Mouse (Mus musculus): ENCODE results near the gene Mrtfb. TPM values are rescaled to one million over a fixed set of nuclear protein-coding genes. Genes with fewer than 3 reads are reported as not detected.

Gene Mrtfb
- polyA plus RNA-seq, 1 experiment from 2014 or later = 22.6 TPM

DNA sequence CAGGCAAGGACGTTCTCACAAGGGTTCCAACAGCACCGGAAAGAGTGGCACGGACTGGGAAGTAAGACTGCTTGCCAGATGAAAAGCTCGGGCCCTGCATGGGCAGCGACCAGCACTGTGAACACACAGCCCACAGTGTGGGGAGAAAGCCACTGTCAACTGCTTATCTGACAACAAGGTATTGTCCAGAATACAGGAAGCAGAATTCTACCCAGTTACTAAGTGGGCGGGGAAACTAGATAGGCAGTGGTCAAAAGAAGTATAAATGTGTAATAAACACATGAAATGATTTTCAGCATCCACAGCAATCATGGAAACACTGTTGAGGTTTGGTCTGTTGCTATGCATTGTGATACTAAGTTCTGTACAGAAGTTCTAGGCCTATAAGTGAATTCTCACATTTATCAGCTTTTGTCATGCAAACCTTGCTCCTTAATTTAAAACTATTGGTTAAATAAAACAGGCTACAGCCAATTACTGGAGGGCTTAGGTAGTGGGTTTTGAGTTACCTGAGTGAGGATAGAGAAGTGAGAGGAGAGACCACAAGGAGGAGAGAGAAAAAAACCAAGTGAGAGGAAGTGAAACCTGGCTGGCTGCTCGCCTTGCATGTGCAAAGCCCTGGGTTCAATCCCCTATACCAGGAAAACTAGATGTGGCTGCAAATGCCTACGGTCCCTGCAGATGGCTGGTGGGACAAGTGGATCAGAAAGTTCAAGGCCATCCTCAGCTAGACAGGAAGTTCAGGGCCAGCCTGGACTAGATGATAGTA, 167.5 kb downstream of the Mrtfb start:
- Histone ChIP-seq H3K27me3 (ENCODE audit: control insufficient read depth, insufficient read depth, low read length) (no peaks in the 10 kb centered on the region), H3K4me1 (ENCODE audit: control insufficient read depth, insufficient read depth, low read length) (no peaks in the 10 kb centered on the region), H3K9me3 (ENCODE audit: control insufficient read depth, low read length) (no peaks in the 10 kb centered on the region), H3K36me3 (ENCODE audit: control insufficient read depth, insufficient read depth, low read length) (no peaks in the 10 kb centered on the region), H3K27ac (ENCODE audit: low read depth, low read length) (no peak overlapping the region), H3K9ac (ENCODE audit: low read length) (no peak overlapping the region), H3K4me3 (ENCODE audit: low read depth, low read length) (no peak overlapping the region), H3K4me2 (ENCODE audit: low read depth) (no peak overlapping the region)
- DNase-seq (ENCODE audit: low spot score) = no peak
- no peak for ATAC-seq (ENCODE audit: insufficient read depth, low FRiP score, low TSS enrichment)
- WGBS = 94% methylated on average over 8 of the region's 8 CpGs

DNA sequence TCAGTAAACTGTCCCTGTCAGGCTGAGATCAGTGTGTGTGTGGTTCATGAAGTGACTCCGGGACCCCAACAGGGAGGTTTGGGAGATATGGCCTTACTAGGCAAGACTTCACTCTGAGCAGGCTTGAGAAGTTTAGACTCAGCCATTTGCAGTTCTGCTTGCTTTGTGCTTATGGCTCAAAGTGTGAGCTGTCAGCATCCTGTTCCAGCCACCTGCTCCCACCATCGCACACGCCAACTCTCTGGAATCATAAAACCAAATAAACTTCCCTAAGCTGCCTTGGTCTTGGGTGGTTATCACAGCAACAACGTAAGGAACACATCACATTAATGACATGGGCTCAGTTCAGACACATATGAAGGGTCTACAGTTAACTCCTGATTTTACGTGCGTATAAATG, 169.5 kb downstream of the Mrtfb start:
- no peak overlapping the region for H3K4me3 ChIP-seq (ENCODE audit: low read depth, low read length)
- H3K9ac ChIP-seq (ENCODE audit: low read length) = no peak overlapping the region
- WGBS = 93% methylated on average over 6 of the region's 6 CpGs
- no peak for DNase-seq (ENCODE audit: low spot score)
- no peak overlapping the region for H3K4me2 ChIP-seq (ENCODE audit: low read depth)
- H3K27me3 ChIP-seq (ENCODE audit: control insufficient read depth, insufficient read depth, low read length) = no peaks in the 10 kb centered on the region
- no peaks in the 10 kb centered on the region for H3K36me3 ChIP-seq (ENCODE audit: control insufficient read depth, insufficient read depth, low read length)
- no peaks in the 10 kb centered on the region for H3K4me1 ChIP-seq (ENCODE audit: control insufficient read depth, insufficient read depth, low read length)
- ATAC-seq (ENCODE audit: insufficient read depth, low FRiP score, low TSS enrichment) = no peak
- H3K9me3 ChIP-seq (ENCODE audit: control insufficient read depth, low read length) = no peaks in the 10 kb centered on the region
- no peak overlapping the region for H3K27ac ChIP-seq (ENCODE audit: low read depth, low read length)

DNA sequence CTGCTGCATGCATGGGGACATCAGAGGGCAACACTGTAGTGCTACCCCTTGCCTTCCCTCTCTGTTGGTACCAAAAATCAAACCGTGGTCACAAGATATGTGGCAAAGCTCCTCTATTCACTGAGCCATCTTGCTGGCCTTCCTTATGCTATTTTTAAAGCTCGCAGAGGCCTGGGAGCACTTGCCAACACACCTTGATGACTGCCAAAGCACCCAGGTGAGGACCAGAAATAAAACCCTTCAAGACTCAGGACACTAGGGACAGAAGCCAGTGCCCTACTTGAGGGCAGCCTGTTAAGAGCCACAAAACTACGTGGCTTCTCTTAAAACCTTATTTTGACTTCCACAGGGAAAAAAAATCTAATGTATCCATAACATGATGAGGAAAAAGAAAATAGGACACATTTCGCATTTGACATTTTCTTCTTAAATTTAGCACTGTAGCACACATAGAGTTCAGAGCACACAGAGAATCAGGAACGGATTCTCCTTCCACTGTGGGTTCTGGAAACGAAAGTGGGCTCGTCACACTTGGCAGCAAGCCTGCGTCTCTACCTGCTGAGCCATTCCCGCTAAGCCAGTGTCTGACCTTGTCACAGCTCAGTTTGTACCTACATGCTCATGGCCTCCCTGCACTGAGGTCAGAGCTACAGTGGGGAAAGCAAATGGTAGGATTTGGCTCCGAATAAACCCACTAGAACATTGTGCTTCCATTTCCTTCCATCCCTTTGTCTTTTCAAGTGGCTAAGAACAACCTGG, 170.7 kb downstream of the Mrtfb start:
- Histone ChIP-seq H3K27ac (ENCODE audit: low read depth, low read length) (no peak overlapping the region), H3K4me2 (ENCODE audit: low read depth) (no peak overlapping the region), H3K4me1 (ENCODE audit: control insufficient read depth, insufficient read depth, low read length) (no peaks in the 10 kb centered on the region), H3K9me3 (ENCODE audit: control insufficient read depth, low read length) (no peaks in the 10 kb centered on the region), H3K36me3 (ENCODE audit: control insufficient read depth, insufficient read depth, low read length) (no peaks in the 10 kb centered on the region), H3K4me3 (ENCODE audit: low read depth, low read length) (no peak overlapping the region), H3K9ac (ENCODE audit: low read length) (no peak overlapping the region), H3K27me3 (ENCODE audit: control insufficient read depth, insufficient read depth, low read length) (no peaks in the 10 kb centered on the region)
- WGBS = 87% methylated on average over 10 of the region's 10 CpGs
- DNase-seq (ENCODE audit: low spot score) = no peak
- no peak for ATAC-seq (ENCODE audit: insufficient read depth, low FRiP score, low TSS enrichment)

DNA sequence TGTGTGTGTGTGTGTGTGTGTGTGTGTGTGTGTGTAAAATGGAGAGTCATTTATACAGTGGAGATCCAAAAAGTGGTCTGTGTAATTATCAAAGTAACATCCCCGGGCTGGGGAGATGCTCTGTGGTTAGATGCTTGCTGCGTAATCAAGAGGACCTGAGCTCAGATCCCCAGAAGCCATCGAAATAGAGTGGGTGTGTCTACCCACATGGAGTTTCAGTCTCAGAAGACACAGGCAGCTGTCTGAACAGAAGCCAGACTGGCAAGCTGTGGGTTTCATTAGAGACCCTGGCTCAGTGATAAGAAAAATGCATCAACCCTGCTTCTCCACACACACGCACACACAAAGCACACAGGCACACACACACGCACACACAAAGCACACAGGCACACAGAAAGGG, 171.8 kb downstream of the Mrtfb start:
- no peaks in the 10 kb centered on the region for H3K9me3 ChIP-seq (ENCODE audit: control insufficient read depth, low read length)
- H3K9ac ChIP-seq (ENCODE audit: low read length) = no peak overlapping the region
- 79% methylated on average over 5 of the region's 5 CpGs for WGBS
- no peaks in the 10 kb centered on the region for H3K36me3 ChIP-seq (ENCODE audit: control insufficient read depth, insufficient read depth, low read length)
- no peak for DNase-seq (ENCODE audit: low spot score)
- H3K4me3 ChIP-seq (ENCODE audit: low read depth, low read length) = no peak overlapping the region
- H3K27ac ChIP-seq (ENCODE audit: low read depth, low read length) = no peak overlapping the region
- H3K4me1 ChIP-seq (ENCODE audit: control insufficient read depth, insufficient read depth, low read length) = no peaks in the 10 kb centered on the region
- ATAC-seq (ENCODE audit: insufficient read depth, low FRiP score, low TSS enrichment) = no peak
- no peak overlapping the region for H3K4me2 ChIP-seq (ENCODE audit: low read depth)
- H3K27me3 ChIP-seq (ENCODE audit: control insufficient read depth, insufficient read depth, low read length) = no peaks in the 10 kb centered on the region

DNA sequence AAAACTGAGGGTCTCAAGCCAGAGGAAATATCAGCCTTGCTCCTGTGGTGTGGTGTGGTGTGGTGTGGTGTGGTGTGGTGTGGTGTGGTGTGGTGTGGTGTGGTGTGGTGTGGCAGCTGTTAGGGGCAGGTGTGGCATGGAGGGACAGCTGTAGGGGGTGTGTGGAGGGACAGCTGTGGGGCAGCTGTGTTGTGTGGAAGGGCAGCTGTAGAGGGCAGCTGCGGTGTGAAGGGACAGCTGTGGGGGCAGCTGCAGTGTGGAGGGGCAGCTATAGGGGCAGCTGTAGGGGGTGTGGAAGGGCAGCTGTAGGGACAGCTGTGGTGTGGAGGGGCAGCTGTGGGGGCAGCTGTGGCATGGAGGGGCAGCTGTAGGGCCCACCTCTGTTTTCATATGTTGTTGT, 172.5 kb downstream of the Mrtfb start:
- Histone ChIP-seq H3K4me3 (ENCODE audit: low read depth, low read length) (no peak overlapping the region), H3K27me3 (ENCODE audit: control insufficient read depth, insufficient read depth, low read length) (no peaks in the 10 kb centered on the region), H3K27ac (ENCODE audit: low read depth, low read length) (no peak overlapping the region), H3K4me2 (ENCODE audit: low read depth) (no peak overlapping the region), H3K9me3 (ENCODE audit: control insufficient read depth, low read length) (no peaks in the 10 kb centered on the region), H3K9ac (ENCODE audit: low read length) (no peak overlapping the region), H3K4me1 (ENCODE audit: control insufficient read depth, insufficient read depth, low read length) (no peaks in the 10 kb centered on the region), H3K36me3 (ENCODE audit: control insufficient read depth, insufficient read depth, low read length) (no peaks in the 10 kb centered on the region)
- ATAC-seq (ENCODE audit: insufficient read depth, low FRiP score, low TSS enrichment) = no peak
- 100% methylated on average over 1 of the region's 1 CpGs for WGBS
- DNase-seq (ENCODE audit: low spot score) = no peak

DNA sequence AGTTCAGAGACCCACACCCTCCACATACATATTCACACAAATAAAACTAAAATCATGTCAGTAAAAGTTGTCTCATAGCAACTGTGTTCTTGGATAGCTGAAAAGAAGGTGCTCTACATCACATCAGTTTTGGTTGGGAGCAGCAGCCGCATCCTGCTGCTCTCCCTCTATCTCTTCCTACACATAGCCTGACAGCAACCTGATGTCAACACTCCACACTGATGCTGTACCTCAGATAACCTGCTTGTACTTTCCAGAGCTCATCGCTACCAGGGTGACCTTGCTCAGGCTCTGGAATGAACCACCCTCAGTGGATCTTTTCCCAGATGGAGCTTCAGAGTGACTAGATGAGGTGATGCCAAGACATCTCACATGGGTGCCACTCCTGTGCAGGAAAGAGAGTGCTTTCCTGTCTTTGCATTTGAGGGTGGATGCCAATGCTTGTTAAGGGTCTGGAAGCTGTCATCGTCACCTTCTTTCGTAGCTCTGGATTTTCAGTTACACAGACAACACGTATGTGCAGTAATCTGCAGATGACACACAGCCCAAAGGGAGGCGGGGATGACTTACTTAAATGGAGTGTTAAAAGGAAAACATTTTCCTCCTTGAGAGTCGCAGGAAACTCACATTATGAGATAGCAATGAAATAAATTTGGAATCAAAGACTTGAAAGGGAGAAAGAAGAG, 173.8 kb downstream of the Mrtfb start:
- no peaks in the 10 kb centered on the region for H3K9me3 ChIP-seq (ENCODE audit: control insufficient read depth, low read length)
- no peaks in the 10 kb centered on the region for H3K27me3 ChIP-seq (ENCODE audit: control insufficient read depth, insufficient read depth, low read length)
- H3K4me2 ChIP-seq (ENCODE audit: low read depth) = no peak overlapping the region
- WGBS = 88% methylated on average over 7 of the region's 7 CpGs
- H3K36me3 ChIP-seq (ENCODE audit: control insufficient read depth, insufficient read depth, low read length) = no peaks in the 10 kb centered on the region
- H3K27ac ChIP-seq (ENCODE audit: low read depth, low read length) = no peak overlapping the region
- H3K4me1 ChIP-seq (ENCODE audit: control insufficient read depth, insufficient read depth, low read length) = no peaks in the 10 kb centered on the region
- no peak overlapping the region for H3K4me3 ChIP-seq (ENCODE audit: low read depth, low read length)
- H3K9ac ChIP-seq (ENCODE audit: low read length) = no peak overlapping the region
- DNase-seq (ENCODE audit: low spot score) = no peak
- no peak for ATAC-seq (ENCODE audit: insufficient read depth, low FRiP score, low TSS enrichment)

DNA sequence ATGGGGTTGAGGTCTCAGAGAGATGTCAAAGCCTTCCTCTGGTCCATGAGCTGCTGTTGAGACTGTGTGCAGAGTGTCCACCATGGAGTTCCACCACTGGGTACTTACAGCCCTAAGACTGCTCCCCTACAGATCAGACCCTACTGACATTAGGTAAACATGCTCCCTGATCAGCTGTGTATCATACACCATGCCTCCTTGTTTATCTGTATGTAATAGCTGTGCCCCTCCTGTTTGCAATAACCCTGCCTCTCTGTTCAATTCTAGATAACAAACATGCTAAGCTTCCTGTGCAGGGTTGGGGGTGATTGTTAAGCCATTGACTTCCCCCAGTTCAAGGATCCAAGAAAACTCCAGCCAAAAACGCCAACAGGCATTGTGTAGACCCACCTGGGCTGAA, 174.7 kb downstream of the Mrtfb start:
- H3K9me3 ChIP-seq (ENCODE audit: control insufficient read depth, low read length) = no peaks in the 10 kb centered on the region

DNA sequence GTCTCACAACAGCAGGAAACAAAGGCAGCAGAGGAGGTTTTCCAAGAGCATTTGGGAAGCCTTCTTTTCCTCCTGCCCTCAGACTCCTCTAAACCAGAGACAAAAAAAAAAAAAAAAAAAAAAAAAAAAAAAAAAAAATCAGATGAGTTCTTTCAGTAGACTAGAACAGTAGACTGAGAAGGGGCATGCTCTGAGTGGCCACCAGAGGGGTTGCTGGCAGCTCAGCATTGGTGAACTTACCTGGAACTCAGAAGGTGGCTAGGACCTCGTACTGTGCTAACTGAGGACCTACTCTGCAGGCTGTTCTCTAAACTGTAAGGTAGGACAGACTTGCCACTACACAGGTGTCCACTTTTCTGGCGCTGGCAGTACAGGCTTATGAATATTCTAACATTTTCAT, 179.3 kb downstream of the Mrtfb start:
- no peaks in the 10 kb centered on the region for H3K27me3 ChIP-seq (ENCODE audit: control insufficient read depth, insufficient read depth, low read length)
- no peaks in the 10 kb centered on the region for H3K4me1 ChIP-seq (ENCODE audit: control insufficient read depth, insufficient read depth, low read length)
- no peaks in the 10 kb centered on the region for H3K9me3 ChIP-seq (ENCODE audit: control insufficient read depth, low read length)
- WGBS = 81% methylated on average over 2 of the region's 2 CpGs
- no peak overlapping the region for H3K4me3 ChIP-seq (ENCODE audit: low read depth, low read length)
- no peak overlapping the region for H3K9ac ChIP-seq (ENCODE audit: low read length)
- no peak overlapping the region for H3K27ac ChIP-seq (ENCODE audit: low read depth, low read length)
- no peak for DNase-seq (ENCODE audit: low spot score)
- H3K4me2 ChIP-seq (ENCODE audit: low read depth) = no peak overlapping the region
- ATAC-seq (ENCODE audit: insufficient read depth, low FRiP score, low TSS enrichment) = no peak
- H3K36me3 ChIP-seq (ENCODE audit: control insufficient read depth, insufficient read depth, low read length) = no peaks in the 10 kb centered on the region

More for the DNA sequence above, 174.7 kb downstream of the Mrtfb start:
- Histone ChIP-seq H3K4me3 (ENCODE audit: low read depth, low read length) (no peak overlapping the region), H3K27me3 (ENCODE audit: control insufficient read depth, insufficient read depth, low read length) (no peaks in the 10 kb centered on the region), H3K4me2 (ENCODE audit: low read depth) (no peak overlapping the region), H3K4me1 (ENCODE audit: control insufficient read depth, insufficient read depth, low read length) (no peaks in the 10 kb centered on the region), H3K27ac (ENCODE audit: low read depth, low read length) (no peak overlapping the region), H3K9ac (ENCODE audit: low read length) (no peak overlapping the region), H3K36me3 (ENCODE audit: control insufficient read depth, insufficient read depth, low read length) (no peaks in the 10 kb centered on the region)
- no peak for ATAC-seq (ENCODE audit: insufficient read depth, low FRiP score, low TSS enrichment)
- DNase-seq (ENCODE audit: low spot score) = no peak
- 77% methylated on average over 1 of the region's 1 CpGs for WGBS

Data from neural tube, embryonic 11.5 days (tissue).